Mouse (Mus musculus): ENCODE data around the gene Gm45015. TPM values are rescaled to one million over a fixed set of nuclear protein-coding genes. Genes with fewer than 3 reads are reported as not detected.
A peak's percentile ranks its signal among the peaks of the same experiment; 100 is the strongest.

Gene Gm45015
- total and polyA plus RNA-seq, 3 experiments, result not detected

GRCm38 (mm10) chrX:73356719-73357118 lies 20.1 kb upstream of the Gm45015 start:
- Histone ChIP-seq H3K9ac (ENCODE audit: insufficient read depth, low read depth) (no peak overlapping the region), H3K27ac (ENCODE audit: insufficient read depth, low read depth) (no peak overlapping the region), H3K4me2 (ENCODE audit: insufficient read depth, low read depth, poor library complexity, severe bottlenecking) (no peak overlapping the region), H3K79me2 (replicated peaks; ENCODE audit: control insufficient read depth, extremely low read depth, insufficient read depth, poor library complexity, severe bottlenecking) (peaks cover 2% of the 10 kb centered on the region; the same call in 1 of the 2 replicates), H3K4me3 (replicated peaks in 1 of 3; ENCODE audit: low read depth in 2 of 3, low read length in 2 of 3, poor library complexity in 1 of 3) (no peak overlapping the region), H3K27me3 (replicated peaks) (no peaks in the 10 kb centered on the region), H3K9me3 (replicated peaks; ENCODE audit: low read length) (no peaks in the 10 kb centered on the region), H3K36me3 (replicated peaks in 1 of 2; ENCODE audit: control insufficient read depth in 1 of 2, insufficient read depth in 1 of 2, low read length in 1 of 2) (peaks cover 50 to 77% of the 10 kb centered on the region in 2 experiments), H3K4me1 (ENCODE audit: control insufficient read depth in 1 of 2, insufficient read depth in 2 of 2) (peaks cover 5 to 10% of the 10 kb centered on the region in 2 experiments)
- TF ChIP-seq IRF4 (IDR thresholded peaks at IDR 0.05; ENCODE audit: low read depth, low read length) (no peak), MXI1 (IDR thresholded peaks at IDR 0.05; ENCODE audit: low read depth, low read length) (no peak), MAFK (IDR thresholded peaks at IDR 0.05; ENCODE audit: insufficient replicate concordance, low read length) (no peak), JUN (IDR thresholded peaks at IDR 0.05; ENCODE audit: insufficient read depth, low read depth, low read length) (no peak), RAD21 (IDR thresholded peaks at IDR 0.05; ENCODE audit: low read depth, low read length) (no peak), ELF1 (IDR thresholded peaks at IDR 0.05; ENCODE audit: low read depth, low read length) (no peak), NRF1 (IDR thresholded peaks at IDR 0.05; ENCODE audit: low read depth, low read length) (no peak), ZMIZ1 (IDR thresholded peaks at IDR 0.05; ENCODE audit: low read depth, low read length) (no peak)
- dilution Hi-C loops (cut with MboI; ENCODE audit: extremely low pct_ligation_motif_present, extremely low pct_unique_long_range_greater_than_20kb, low sequenced_read_pairs) (no loop called here), in situ Hi-C loops (cut with MboI; ENCODE audit: low pct_ligation_motif_present, low pct_unique_long_range_greater_than_20kb, low sequenced_read_pairs) (no loop called here)
- DNase-seq (ENCODE audit: extremely low read depth), result no peak

GRCm38 (mm10) chrX:73356163-73356562 lies 19.5 kb upstream of the Gm45015 start:
- Histone ChIP-seq H3K4me3 (replicated peaks in 1 of 3; ENCODE audit: low read depth in 2 of 3, low read length in 2 of 3, poor library complexity in 1 of 3) (no peak overlapping the region), H3K4me1 (ENCODE audit: control insufficient read depth in 1 of 2, insufficient read depth in 2 of 2) (peaks cover 5 to 10% of the 10 kb centered on the region in 2 experiments), H3K27ac (ENCODE audit: insufficient read depth, low read depth) (no peak overlapping the region), H3K9ac (ENCODE audit: insufficient read depth, low read depth) (no peak overlapping the region), H3K27me3 (replicated peaks) (no peaks in the 10 kb centered on the region), H3K79me2 (replicated peaks; ENCODE audit: control insufficient read depth, extremely low read depth, insufficient read depth, poor library complexity, severe bottlenecking) (peaks cover 2% of the 10 kb centered on the region; the same call in 1 of the 2 replicates), H3K4me2 (ENCODE audit: insufficient read depth, low read depth, poor library complexity, severe bottlenecking) (no peak overlapping the region), H3K36me3 (replicated peaks in 1 of 2; ENCODE audit: control insufficient read depth in 1 of 2, insufficient read depth in 1 of 2, low read length in 1 of 2) (peaks cover 56 to 82% of the 10 kb centered on the region in 2 experiments), H3K9me3 (replicated peaks; ENCODE audit: low read length) (no peaks in the 10 kb centered on the region)
- no peak for DNase-seq (ENCODE audit: extremely low read depth)
- in situ Hi-C loops (cut with MboI; ENCODE audit: low pct_ligation_motif_present, low pct_unique_long_range_greater_than_20kb, low sequenced_read_pairs), result no loop called here
- TF ChIP-seq ZMIZ1 (IDR thresholded peaks at IDR 0.05; ENCODE audit: low read depth, low read length) (no peak), NELFE (IDR thresholded peaks at IDR 0.05; ENCODE audit: low read depth, low read length) (no peak), PAX5 (IDR thresholded peaks at IDR 0.05; ENCODE audit: low read length) (no peak), EP300 (IDR thresholded peaks at IDR 0.05; ENCODE audit: low read length) (no peak), TCF12 (IDR thresholded peaks at IDR 0.05; ENCODE audit: low read depth, low read length) (no peak), POLR2A (IDR thresholded peaks at IDR 0.05; ENCODE audit: low read depth, low read length) (no peak)
- dilution Hi-C loops (cut with MboI; ENCODE audit: extremely low pct_ligation_motif_present, extremely low pct_unique_long_range_greater_than_20kb, low sequenced_read_pairs), result no loop called here

GRCm38 (mm10) chrX:73344346-73344745 lies 7.7 kb upstream of the Gm45015 start:
- H3K36me3 ChIP-seq (replicated peaks in 1 of 2; ENCODE audit: control insufficient read depth in 1 of 2, insufficient read depth in 1 of 2, low read length in 1 of 2), result peaks cover 0 to 13% of the 10 kb centered on the region in 2 experiments
- DNase-seq (ENCODE audit: extremely low read depth), result no peak
- H3K79me2 ChIP-seq (replicated peaks; ENCODE audit: control insufficient read depth, extremely low read depth, insufficient read depth, poor library complexity, severe bottlenecking), result peaks cover 24% of the 10 kb centered on the region
- in situ Hi-C loops (cut with MboI; ENCODE audit: low pct_ligation_motif_present, low pct_unique_long_range_greater_than_20kb, low sequenced_read_pairs), result no loop called here
- TF ChIP-seq IRF4 (IDR thresholded peaks at IDR 0.05; ENCODE audit: low read depth, low read length), result no peak
- TF ChIP-seq MAFK (IDR thresholded peaks at IDR 0.05; ENCODE audit: insufficient replicate concordance, low read length), result no peak
- no peak for TF ChIP-seq ZMIZ1 (IDR thresholded peaks at IDR 0.05; ENCODE audit: low read depth, low read length)
- no peak for TF ChIP-seq NRF1 (IDR thresholded peaks at IDR 0.05; ENCODE audit: low read depth, low read length)
- no peak for TF ChIP-seq NELFE (IDR thresholded peaks at IDR 0.05; ENCODE audit: low read depth, low read length)
- TF ChIP-seq TCF12 (IDR thresholded peaks at IDR 0.05; ENCODE audit: low read depth, low read length), result no peak
- TF ChIP-seq GABPA (IDR thresholded peaks at IDR 0.05; ENCODE audit: insufficient replicate concordance, low read depth, low read length), result no peak
- TF ChIP-seq SMC3 (IDR thresholded peaks at IDR 0.05; ENCODE audit: low read depth, low read length), result no peak
- TF ChIP-seq EP300 (IDR thresholded peaks at IDR 0.05; ENCODE audit: low read length), result no peak
- no peak for TF ChIP-seq ZKSCAN1 (IDR thresholded peaks at IDR 0.05; ENCODE audit: borderline replicate concordance, low read depth, low read length)
- TF ChIP-seq MEF2A (IDR thresholded peaks at IDR 0.05; ENCODE audit: borderline replicate concordance, low read depth, low read length), result no peak
- TF ChIP-seq RCOR1 (conservative IDR thresholded peaks at IDR 0.05; ENCODE audit: low read depth, low read length), result no peak
- no peak for TF ChIP-seq HCFC1 (IDR thresholded peaks at IDR 0.05; ENCODE audit: low read depth, low read length)
- no peak for TF ChIP-seq ELF1 (IDR thresholded peaks at IDR 0.05; ENCODE audit: low read depth, low read length)
- no peak for TF ChIP-seq RAD21 (IDR thresholded peaks at IDR 0.05; ENCODE audit: low read depth, low read length)
- no peak for TF ChIP-seq E2F4 (IDR thresholded peaks at IDR 0.05; ENCODE audit: insufficient replicate concordance, low read depth, low read length)
- TF ChIP-seq TBP (conservative IDR thresholded peaks at IDR 0.05; ENCODE audit: low read depth, low read length), result no peak
- no peak for TF ChIP-seq ZNF384 (IDR thresholded peaks at IDR 0.05; ENCODE audit: low read depth, low read length)
- H3K9me3 ChIP-seq (replicated peaks; ENCODE audit: low read length), result no peaks in the 10 kb centered on the region
- H3K4me2 ChIP-seq (ENCODE audit: insufficient read depth, low read depth, poor library complexity, severe bottlenecking), result peak overlapping the region; percentile 29
- no peak overlapping the region for H3K9ac ChIP-seq (ENCODE audit: insufficient read depth, low read depth)
- H3K27ac ChIP-seq (ENCODE audit: insufficient read depth, low read depth), result no peak overlapping the region
- no peaks in the 10 kb centered on the region for H3K27me3 ChIP-seq (replicated peaks)
- no peak overlapping the region for H3K4me3 ChIP-seq (replicated peaks in 1 of 3; ENCODE audit: low read depth in 2 of 3, low read length in 2 of 3, poor library complexity in 1 of 3)
- dilution Hi-C loops (cut with MboI; ENCODE audit: extremely low pct_ligation_motif_present, extremely low pct_unique_long_range_greater_than_20kb, low sequenced_read_pairs), result no loop called here
- peaks cover 0 to 22% of the 10 kb centered on the region in 2 experiments; a peak in 2 of 4 replicates for H3K4me1 ChIP-seq (ENCODE audit: control insufficient read depth in 1 of 2, insufficient read depth in 2 of 2)

All from CH12.LX (cell line).